Mouse (Mus musculus) brain, embryonic 18.5 days (tissue): ENCODE measurements at regions not wholly inside any gene's neighbourhood (a gene's known extent, or its start where the extent isn't known, plus 50 kb on each side); places are given as distances from the start of the nearest gene placed in this dataset.

ENCODE experiments used
- DNase-seq: peaks from one replicate; pipeline ENCODE4 v3.0.0-alpha.2; 2012; ENCODE audit warnings: low read depth, low spot score

DNA sequence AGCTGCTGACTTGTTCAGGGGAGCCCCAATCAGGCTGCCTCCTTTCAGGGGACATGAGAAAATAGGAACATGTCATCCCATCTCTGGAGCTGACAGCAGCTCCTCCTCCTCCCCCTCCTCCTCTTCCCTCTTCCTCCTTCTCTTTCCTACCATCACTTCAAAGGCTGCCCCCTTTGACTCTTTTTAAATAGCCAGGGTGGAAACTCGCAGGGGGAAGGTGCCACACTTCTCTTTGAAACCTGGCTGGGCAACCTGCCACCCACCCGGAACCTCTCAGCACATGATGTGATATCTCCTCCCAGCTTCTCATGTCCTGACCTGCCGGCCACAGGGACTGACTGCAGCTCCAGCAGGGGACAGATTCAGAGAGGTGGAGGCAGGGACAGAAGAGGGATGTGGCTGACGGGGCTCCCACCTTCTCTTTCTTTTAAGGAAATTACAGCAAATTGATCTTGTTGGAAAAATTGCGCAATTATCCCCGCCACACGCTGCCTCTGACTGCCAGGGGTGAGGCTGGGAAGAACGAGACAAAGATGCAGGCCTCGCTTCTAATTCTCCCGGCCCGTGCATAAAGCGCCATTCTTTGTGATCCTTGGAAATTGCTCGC is 399.6 kb upstream of the Kazn start:
- no peak for DNase-seq

DNA sequence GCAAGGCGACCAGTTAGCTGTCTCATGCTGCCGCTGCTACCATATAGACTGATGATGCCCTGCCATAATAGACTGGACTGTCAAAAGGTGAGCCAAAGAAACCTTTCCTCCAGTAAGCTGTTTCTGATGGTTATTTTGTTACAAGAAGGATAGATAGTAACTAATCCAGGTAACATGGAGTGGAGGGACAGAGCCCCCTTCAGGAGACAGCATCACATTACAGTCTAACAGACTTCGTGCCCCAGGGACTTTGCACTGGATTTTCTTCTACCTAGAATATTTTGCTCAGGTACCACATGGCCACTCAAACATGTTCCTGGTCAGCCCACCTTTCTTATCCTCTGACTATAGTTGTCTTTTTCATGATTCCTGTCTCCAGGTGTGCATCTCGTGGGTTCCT is 398.9 kb upstream of the Kazn start:
- DNase-seq: no peak

DNA sequence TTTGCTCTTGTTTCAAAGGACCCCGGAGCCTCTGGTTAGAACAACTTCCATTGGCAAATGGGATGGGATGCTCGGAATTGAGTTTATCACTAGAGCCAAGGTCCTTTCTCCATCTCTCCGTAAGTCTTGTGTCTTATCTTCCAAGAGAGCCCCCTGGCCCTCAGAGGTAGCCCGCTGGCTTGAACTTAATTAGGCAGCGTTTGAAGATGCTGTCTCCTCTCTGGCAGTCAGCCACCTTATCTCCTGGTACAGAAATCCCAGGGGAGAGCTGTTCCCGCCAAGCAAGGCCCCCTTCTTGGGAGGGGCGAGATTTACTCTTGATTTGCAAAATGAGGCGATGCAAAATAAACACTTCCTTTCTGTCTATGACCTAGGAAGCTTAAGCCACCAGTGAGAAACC is 395.2 kb upstream of the Kazn start:
- no peak for DNase-seq

DNA sequence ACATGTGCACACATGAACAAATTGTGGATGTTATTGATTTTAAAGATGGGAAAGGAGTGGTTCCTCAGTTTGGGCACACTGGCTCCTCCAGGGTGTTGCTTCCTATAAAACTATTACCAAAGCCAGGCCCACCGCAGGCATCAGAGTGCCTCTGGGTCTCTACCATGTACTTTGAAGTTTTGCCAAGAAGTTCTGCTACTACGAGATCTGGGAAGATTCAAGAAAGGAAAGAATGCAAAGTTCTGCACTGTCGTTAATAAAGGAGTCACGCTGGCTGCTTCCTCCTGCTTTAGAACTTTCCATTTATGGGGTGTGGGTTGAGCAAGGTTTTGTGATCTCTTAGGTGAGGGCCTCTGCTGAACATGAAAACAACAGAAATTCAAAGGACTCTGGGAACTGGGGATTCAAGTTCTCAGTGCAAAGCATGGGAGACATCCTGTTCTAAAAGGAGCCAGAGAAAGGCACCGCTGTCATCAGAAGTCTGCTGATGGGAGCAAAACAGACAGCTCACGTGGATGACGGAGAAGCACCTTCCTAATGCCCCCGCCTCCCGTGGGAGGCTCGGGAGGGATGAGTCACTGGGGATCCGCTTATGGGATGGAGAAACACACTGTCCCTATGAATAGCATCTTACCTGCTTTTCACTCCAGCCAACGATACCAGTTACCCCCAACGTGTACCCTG is 394.6 kb upstream of the Kazn start:
- no peak for DNase-seq

DNA sequence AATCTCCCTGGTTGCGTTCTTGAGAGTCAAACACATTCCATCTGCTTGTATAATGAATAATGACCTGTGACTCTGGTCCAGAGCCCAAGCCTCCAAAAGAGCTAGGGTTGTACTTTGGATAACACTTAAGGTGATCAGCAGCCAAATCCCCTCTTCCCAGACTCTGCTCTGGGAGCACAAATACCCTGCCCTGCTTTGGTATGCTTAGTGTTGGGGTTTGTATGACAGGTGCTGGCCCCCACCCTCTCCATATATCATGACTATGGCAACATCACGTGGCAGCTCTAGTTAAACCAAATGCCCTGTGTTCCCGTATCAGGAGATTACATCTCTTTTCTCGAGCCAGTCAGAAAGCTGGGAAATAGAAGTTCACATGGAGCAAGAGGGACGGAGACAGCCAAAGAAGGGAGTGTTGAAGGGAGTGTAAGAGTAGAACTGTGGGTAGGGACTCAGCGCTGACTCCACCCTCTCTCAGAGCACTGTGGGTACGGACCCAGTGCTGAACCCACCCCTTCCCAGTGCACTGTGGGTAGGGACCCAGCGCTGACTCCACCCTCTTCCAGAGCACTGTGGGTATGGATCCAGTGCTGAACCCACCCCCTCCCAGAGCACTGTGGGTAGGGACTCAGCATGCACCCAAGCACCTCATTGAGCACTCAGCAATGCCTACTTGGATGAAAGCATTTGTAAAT is 387.4 kb upstream of the Kazn start:
- DNase-seq: no peak

DNA sequence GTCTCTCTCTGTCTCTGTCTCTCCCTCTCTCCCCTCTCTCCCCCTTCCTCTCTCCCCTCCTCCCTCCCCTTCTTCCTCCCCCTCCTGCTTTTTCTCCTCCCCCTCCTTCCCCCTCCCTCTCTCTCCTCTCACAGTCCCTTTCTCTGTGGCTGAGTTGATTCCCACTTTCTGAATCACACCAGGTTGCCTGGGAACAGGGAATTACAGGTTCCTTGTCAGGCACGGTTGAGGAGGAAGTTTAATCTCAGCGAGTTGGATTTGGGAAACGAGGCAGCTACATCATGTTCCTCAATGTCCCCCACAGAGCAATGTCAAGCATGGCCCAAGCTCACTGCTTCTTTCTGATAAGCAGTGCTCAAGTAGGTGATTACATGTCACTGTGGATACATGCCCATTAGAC is 386.3 kb upstream of the Kazn start:
- DNase-seq: no peak

DNA sequence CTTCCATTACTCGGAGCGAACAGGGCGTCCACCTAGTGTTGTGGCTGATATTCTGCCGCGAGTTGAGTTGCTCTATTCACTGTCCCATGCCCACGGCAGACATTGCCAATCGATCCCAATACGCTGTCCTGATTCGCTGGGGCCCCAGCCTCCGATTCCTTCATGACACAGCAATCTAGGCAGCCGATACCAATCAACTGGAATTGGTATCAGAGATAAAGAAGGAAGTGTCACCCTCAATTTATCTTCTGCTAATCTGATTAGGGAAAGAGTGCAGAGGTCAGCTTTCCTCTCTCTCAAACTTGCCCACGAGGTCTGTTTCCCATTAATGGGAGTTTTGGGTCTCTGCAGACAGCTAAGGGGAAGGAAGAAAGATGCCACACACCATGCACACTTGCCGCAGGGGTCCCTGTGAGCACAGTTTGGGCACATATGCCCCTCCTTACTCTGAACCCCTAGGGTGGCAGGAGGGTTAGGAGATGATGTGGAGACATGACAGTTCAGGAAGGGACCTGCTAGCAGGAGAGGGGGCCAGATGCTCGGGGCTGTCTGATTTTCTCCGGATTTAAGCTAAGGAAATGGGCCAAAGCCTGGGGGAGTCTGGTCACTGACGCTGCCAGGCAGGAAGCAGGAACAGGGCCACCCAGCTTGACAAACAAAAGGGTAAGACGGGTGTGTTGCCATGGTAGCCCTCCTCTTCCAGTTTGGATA is 383.1 kb upstream of the Kazn start:
- no peak for DNase-seq

DNA sequence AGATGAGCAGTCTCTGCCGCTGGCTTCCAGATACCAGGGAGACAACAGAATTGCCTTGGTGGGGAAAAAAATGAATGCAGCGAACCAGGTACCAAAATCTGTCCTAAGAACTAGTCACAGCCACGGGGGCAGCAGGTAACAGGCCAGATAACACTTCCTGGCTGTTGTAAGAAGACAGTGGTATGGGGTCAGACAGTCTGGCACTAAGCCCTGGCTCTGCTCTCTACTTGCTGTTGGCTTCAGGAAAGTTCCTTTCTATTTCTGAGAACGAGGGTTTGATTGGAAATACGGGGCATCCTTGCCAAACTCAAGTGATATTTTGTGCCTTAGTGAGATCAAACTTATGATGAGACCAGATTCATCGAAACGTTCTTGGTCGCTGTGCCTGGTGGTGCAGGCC is 380.2 kb upstream of the Kazn start:
- no peak for DNase-seq

DNA sequence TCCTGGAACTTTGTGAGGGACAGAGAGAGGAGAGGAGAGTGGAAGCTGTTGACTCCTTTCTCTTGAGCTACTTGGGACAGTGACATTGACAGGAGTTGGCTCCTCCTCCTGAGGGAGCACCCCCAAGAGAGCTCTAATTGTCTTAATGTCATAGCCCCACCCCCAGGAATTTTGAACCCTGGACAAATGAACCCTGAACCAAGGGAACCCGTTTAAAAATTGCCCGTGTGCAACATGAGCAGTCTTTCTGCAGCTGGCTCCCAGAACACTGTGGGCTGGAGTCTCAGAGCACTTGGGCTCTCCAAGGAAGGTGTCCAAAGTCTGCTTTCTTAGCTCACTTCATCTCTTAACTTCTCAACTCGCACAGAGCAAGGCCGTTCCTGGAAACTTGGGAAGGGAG is 379.6 kb upstream of the Kazn start:
- DNase-seq: no peak

DNA sequence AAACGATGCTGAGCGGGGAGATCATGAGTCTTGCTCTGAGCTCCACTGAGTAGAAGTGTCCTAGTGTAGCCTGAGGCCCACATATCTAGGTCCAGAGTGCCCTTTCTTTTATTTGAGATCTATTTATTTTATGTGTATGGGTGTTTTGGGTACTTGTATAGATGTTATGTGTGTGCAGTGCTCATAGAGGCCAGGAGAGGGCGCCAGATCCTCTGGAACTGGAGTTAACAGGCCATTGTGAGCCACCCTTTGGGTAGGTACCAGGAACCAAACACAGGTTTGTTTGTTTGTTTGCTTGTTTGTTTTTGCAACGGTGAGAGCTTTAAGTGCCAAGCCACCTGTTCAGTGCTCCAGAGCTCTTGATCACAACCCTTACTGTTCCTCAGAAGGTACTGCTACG is 378.5 kb upstream of the Kazn start:
- DNase-seq: no peak

DNA sequence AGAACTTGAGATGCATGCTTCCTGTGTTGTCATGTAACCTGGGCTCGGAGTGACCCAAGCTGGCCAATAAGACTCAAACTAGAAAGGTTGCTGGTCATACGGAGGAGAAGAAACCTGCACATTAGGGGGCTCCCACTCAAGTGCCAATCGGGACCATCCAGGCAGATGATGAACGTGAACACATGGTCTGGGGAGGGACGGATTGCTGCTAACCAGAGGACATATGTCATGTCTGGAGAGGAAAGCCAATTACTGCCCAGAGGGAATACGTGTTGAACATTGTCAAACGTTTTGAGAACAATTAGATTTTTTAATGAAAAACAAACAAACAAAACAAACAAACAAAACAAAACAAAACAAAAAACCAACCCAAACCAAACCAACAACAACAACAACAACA is 377.7 kb upstream of the Kazn start:
- no peak for DNase-seq

DNA sequence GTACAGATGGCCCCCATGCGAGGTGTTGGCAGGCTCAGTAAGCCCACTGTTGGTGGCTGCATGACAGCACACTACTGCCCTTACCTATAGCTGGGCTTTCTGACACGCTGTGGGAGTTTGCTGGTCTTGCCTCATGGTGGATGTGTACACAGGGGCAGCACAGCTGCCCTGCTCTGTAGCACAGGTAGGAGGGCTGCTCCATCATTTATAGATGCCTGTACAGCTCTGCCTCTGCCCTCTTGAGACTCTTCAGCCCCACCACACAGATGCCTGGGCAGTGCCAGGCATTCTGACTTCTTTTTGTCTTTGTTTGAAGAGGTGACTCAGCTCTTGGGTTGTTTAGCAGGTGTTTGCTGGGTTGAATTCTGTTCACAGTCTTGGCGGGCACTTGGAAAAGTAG is 365.9 kb upstream of the Kazn start:
- DNase-seq: no peak

DNA sequence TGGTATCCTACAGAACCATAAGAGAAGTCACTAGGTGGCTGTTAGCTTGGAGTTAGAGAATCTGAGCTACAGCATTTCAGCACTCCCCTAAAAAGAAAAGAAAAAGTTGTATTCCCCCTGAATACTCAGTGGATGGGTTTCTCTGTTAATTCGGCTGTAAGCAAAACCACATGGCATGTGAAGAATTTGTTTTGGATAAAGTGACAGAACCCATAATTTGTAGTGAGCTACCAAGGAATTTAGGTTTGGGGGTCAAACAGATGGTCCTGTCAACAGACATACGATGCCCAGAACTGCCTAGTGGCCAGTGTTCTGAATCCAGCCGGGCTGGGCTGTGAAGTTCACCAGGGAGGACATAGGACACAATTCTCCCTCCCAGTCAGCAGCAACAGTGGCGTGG is 358.0 kb upstream of the Kazn start:
- no peak for DNase-seq

DNA sequence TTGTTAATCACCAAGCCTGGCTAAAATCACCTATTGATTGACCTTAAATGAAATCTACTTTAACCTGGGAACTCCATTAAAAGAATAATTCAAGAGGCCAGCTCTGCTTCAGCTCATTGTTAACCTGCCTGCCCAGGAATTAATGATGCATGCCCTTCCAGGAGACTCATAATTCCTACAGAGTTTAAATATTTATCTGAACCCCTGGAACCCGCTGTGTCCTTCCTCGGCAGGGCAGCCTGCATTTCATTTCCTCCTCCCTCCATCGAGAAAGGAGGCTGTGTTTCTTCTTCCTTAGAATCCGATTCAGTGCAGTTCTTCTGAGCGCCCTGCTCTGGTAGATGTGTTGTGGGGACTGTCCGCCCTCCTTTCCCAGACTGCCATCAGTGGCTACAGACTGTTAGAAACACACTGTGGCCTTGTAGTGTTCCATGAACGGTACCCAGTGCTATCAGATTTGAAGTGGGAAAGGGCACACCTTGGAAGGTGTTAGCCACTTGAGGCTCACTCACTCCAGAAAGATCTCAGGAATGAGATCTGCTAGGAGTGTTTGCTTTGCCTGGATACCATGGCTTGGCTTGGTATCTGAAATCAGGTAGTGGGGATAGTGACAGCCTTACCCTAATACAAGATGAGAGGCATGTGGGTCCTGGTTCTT is 350.0 kb upstream of the Kazn start:
- no peak for DNase-seq

DNA sequence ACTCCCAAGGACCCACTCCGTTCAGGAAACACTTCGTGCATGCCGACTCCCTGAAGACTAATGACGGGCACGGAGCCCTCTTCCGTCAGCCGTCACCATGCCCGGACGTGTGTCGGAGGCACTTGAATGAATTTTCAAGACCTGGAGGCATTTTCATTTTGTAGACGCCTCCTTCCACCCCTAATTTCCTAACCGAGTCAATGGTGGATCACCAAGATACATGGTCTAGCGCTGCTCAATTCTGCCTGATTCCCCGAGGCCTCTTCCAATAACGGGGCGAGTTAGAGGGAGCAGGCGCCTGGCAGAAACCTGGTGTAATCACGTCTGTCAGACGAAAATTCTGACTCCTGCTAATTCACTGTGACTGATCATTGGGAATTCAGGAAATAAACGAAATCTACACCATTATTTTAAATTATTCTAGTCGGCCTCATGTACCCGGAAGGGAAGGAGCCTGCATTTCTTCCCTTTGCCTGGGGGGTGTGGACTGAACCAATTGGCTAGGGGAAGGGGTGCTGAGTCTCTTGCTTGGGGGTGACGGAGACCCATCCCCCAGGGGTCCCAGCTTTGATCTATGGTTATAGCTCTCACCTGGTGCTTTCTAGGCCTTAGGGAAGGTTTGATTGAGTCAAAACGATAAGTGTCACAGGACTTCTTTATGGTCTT is 349.4 kb upstream of the Kazn start:
- no peak for DNase-seq

DNA sequence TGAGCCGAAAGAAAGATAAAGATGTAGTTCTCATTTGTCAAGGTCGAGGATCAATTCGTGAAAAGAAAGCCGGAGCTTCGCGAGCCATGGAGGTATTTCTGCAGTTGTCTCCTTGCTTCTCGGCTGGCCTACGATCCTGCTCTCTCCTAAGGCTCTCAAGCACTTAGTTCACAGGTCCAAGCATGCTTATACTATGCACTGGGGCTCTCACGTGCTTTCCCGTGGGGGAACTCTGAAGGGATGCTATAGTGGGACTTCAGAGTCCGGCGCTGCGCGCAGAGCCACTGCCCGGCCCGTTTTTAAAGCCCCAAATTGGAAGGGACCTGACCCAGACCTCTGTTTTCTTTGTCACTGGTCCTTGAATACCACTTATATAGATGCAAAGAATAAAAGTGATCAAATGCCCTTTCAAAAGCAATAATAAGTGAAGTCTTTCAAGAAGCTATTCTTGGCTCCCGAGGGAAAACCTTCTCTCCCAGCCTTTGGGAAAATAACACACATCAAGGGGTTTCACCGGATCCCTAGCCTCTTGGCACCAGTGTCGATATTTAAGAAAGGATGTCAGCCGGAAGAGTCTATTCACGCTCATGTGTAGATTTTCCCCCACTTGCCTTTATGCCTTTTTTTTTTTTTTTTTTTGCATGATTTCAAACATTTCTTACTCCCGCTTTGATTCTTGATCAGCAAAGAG is 348.3 kb upstream of the Kazn start:
- DNase-seq: no peak

DNA sequence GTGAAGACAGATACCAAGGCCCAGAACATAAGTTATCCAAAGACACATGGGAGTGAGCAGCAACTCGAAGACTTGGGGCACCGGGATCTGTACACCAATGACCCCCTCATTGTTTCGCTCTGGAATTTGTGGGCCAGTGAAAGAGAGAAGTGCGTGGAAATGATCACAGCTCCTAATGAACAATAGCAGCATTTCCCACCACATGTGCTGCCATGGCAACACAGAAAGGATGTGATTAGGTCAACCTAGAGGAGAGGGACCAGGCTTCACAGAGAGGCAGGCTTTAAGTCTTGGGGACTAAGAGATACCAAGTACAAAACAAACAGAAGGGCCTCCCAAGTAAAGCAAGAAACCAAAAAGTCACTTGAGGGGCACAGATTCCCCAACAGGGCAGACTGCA is 339.3 kb upstream of the Kazn start:
- DNase-seq: no peak

DNA sequence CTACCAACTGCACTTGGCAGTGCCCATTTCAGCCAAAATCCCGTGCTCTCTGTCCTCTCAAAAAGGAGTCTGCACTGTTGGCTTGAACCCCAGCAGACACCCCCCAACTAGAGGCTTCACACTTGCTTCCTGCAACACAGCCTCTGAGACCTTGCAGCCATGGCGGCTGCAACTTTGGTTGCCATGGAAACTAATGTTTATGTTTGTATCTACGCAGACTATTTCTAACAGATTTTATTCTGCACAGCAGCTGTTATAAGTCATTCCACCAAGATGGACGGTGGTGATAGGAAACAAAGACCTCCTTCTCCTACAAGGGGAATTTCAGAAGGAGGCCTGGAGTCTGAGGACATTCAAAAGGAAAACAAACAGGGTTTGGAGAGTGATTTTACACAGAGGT is 338.3 kb upstream of the Kazn start:
- no peak for DNase-seq

DNA sequence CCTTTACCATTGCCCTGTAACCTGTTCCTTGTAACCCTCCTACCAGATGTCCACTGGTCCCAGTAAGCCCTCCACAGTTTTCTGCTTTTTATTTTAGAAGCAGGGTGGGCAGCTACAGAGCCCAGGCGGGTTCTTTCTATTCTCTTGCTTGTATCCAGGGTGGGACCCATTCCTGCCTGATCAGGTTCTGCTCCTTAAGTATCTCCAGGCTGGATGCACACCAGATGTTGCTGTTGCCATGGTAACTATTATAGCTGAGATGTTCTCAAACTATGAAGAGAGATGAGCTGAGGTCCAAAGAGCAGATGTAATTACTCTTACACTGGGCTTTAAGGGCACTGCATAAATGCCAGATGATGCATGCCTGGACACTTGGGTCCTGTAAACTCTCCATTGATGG is 335.3 kb upstream of the Kazn start:
- no peak for DNase-seq

DNA sequence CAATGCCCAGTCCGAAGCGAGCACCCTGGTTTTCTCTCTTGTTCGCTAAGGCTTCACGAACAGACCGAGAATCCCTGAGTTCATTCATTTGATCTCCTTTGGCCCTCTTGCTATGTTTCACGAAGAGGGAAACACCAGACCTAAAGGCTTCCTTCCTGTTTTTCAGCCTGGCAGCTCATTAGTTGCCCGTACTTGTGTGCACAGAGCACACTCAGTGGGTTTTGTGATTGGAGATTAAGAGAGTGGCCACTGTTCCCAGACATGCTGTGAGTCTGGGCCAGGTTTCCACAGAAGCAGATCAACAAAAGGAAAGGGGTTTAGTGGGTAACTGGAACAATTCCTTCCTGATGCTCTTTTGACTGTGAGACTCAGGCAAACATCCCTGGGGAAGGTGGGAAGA is 331.5 kb upstream of the Kazn start:
- DNase-seq: no peak

DNA sequence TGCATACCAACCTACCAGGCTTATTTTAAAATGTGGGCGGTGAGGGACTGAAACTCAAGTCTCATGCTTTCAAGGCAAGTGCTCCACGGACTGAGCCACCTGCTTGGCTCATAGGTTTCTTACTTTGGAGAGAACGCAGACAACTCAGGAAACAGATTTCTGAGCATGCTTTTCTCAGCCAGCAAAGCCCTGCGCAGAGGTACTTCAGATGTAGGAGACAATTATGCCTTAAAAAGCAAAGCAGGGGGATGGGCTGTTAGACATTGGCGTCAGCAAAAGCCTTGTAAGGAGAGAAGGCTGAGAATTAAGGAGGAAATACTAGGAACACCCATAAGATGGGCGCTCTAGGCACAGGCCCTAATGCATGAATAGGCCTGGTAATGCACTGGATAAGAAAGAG is 329.4 kb upstream of the Kazn start:
- no peak for DNase-seq
